Mouse (Mus musculus) kidney, postnatal 4 days (tissue): ENCODE results near the gene Gm32742.

Experiments used
- DNase-seq, 2 experiments: peaks; one replicate each; pipeline ENCODE4 v3.0.0; 2021; ENCODE audit warnings: mixed read lengths in 2 of 2

Gm32742 gene

GRCm38 (mm10) chr9:51165312-51166180 lies at the start of gene Gm32742:
Gene Gm32742, minus strand, starts transcription at chr9:51165517.
- no peak for DNase-seq

GRCm38 (mm10) chr9:51213729-51214237 lies 48.5 kb upstream of the Gm32742 start:
- DNase-seq: no peak

- DNase-seq: no peak
Measured at GRCm38 (mm10) chr9:51213023-51213728, 47.9 kb upstream of the Gm32742 start, which contains the start of gene Pou2af1. Gene Pou2af1, plus strand, starts transcription at chr9:51213708.

GRCm38 (mm10) chr9:51211191-51211590 lies 45.9 kb upstream of the Gm32742 start:
- DNase-seq: no peak

GRCm38 (mm10) chr9:51208974-51209332 lies 43.6 kb upstream of the Gm32742 start:
- DNase-seq: no peak

GRCm38 (mm10) chr9:51194790-51195189 lies 29.5 kb upstream of the Gm32742 start:
- DNase-seq: no peak

GRCm38 (mm10) chr9:51190655-51191054 lies 25.3 kb upstream of the Gm32742 start:
- no peak for DNase-seq

- DNase-seq: no peak
Measured at GRCm38 (mm10) chr9:51185871-51186270, 20.6 kb upstream of the Gm32742 start.

- DNase-seq: no peak
Measured at GRCm38 (mm10) chr9:51185386-51185785, 20.1 kb upstream of the Gm32742 start.

GRCm38 (mm10) chr9:51182716-51183710 lies 17.7 kb upstream of the Gm32742 start:
- no peak for DNase-seq

- DNase-seq: no peak
Measured at GRCm38 (mm10) chr9:51180621-51181020, 15.3 kb upstream of the Gm32742 start.

- DNase-seq: no peak
Measured at GRCm38 (mm10) chr9:51178297-51178696, 13.0 kb upstream of the Gm32742 start.

- no peak for DNase-seq
Measured at GRCm38 (mm10) chr9:51175722-51176121, 10.4 kb upstream of the Gm32742 start.

GRCm38 (mm10) chr9:51174890-51175464 lies 9.7 kb upstream of the Gm32742 start:
- peak; percentile 45 to 61 for DNase-seq

GRCm38 (mm10) chr9:51170298-51170697 lies 5.0 kb upstream of the Gm32742 start:
- DNase-seq: no peak

GRCm38 (mm10) chr9:51169133-51169532 lies 3.8 kb upstream of the Gm32742 start:
- DNase-seq: no peak

GRCm38 (mm10) chr9:51168698-51169097 lies 3.4 kb upstream of the Gm32742 start:
- DNase-seq: no peak

GRCm38 (mm10) chr9:51167954-51168353 lies 2.6 kb upstream of the Gm32742 start:
- peak; percentile 9 to 19 for DNase-seq

- DNase-seq: no peak
Measured at GRCm38 (mm10) chr9:51163989-51164388, 1.3 kb downstream of the Gm32742 start.

GRCm38 (mm10) chr9:51161771-51162388 lies 3.4 kb downstream of the Gm32742 start:
- peak; percentile 83 to 86 for DNase-seq

- peak; percentile 74 to 81 for DNase-seq
Measured at GRCm38 (mm10) chr9:51152079-51152752, 13.1 kb downstream of the Gm32742 start.
